Mouse (Mus musculus) embryonic facial prominence, embryonic 11.5 days (tissue): Measurements from ENCODE around the gene Gsg1. TPM values are rescaled to one million over a fixed set of nuclear protein-coding genes. Genes with fewer than 3 reads are reported as not detected.

Experiments
- ATAC-seq: fragments of 200-750 bp; cut with Nextera tagmentation; replicated peaks from 2 replicates; pipeline ENCODE4 v1.8.0; 2017; ENCODE audit warnings: low read depth; ENCODE audit not compliant: insufficient number of reproducible peaks, low FRiP score, low TSS enrichment
- DNase-seq: peaks from one replicate; pipeline ENCODE4 v3.0.0-alpha.2; 2015; ENCODE audit warnings: low spot score
- H3K27ac ChIP-seq: fragments of 300-500 bp; sonication (generic); replicated peaks from 2 replicates; pipeline ENCODE4 v1.5.1; 2014; ENCODE audit warnings: mild to moderate bottlenecking, low read depth, low read length, control low read depth
- H3K27me3 ChIP-seq: fragments of 300-500 bp; sonication (generic); 2 replicates; pipeline ENCODE4 v1.6.1; 2014; ENCODE audit warnings: mild to moderate bottlenecking, low read length, moderate library complexity, mixed read lengths; ENCODE audit not compliant: control insufficient read depth, insufficient read depth
- H3K36me3 ChIP-seq: fragments of 300-500 bp; sonication (generic); replicated peaks from 2 replicates; pipeline ENCODE4 v1.6.1; 2014; ENCODE audit warnings: low read depth, mild to moderate bottlenecking, low read length, moderate library complexity, mixed read lengths; ENCODE audit not compliant: control insufficient read depth, insufficient read depth
- H3K4me1 ChIP-seq: fragments of 300-500 bp; sonication (generic); 2 replicates; pipeline ENCODE4 v1.6.1; 2014; ENCODE audit warnings: low read length, mixed read lengths; ENCODE audit not compliant: control insufficient read depth, insufficient read depth
- H3K4me2 ChIP-seq: fragments of 300-500 bp; sonication (generic); 2 replicates; pipeline ENCODE4 v1.6.1; 2014; ENCODE audit warnings: low read depth, mild to moderate bottlenecking, control low read depth, low read length, moderate library complexity
- H3K4me3 ChIP-seq: fragments of 300-500 bp; sonication (generic); 2 replicates; pipeline ENCODE4 v1.5.1; 2014; ENCODE audit warnings: low read depth, low read length, control low read depth
- H3K9ac ChIP-seq: fragments of 300-500 bp; sonication (generic); replicated peaks from 2 replicates; pipeline ENCODE4 v1.6.1; 2014; ENCODE audit warnings: mild to moderate bottlenecking, control low read depth, low read length
- H3K9me3 ChIP-seq: fragments of 300-500 bp; sonication (generic); replicated peaks from 2 replicates; pipeline ENCODE4 v1.6.1; 2016; ENCODE audit warnings: mild to moderate bottlenecking, low read length, inconsistent platforms, mixed read lengths; ENCODE audit not compliant: control insufficient read depth
- WGBS: fragments of 180-500 bp; shearing (Covaris S2); extraction: QIAGEN DNeasy Blood & Tissue Kit; methylation state at CpG from one replicate; pipeline ENCODE4 v1.1.7; 2014; 5-methylcytosine and 5-hydroxymethylcytosine counted together
- polyA plus RNA-seq: library from polyadenylated mRNA; unstranded; fragments of >200 nt; fragmentation: Nextera tagmentation; extraction: Ambion mirVana; gene quantifications from 2 replicates; pipeline ENCODE4 v1.2.1, GENCODE M21; 2014

Gene Gsg1
- polyA plus RNA-seq, 1 experiment from 2014 or later: 0.46 TPM

DNA sequence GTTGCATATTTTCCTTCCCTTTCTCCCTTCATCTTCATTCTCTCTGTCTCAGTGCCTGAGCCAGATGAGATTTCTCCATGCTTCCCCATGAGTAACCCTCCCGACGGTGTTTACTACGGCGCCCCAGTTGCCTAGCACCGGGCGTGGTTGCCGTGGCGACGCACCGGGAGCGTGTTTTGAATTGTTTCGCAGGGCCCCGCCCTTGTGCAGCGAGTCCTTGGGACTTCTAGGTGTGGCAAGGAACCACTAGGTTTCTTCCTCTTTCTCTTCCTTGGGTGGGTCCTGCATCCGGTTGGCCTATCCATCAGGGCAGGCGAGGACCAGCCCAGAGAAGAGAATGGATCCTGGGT, 1.4 kb downstream of the Gsg1 start:
- peak; percentile 85 for ATAC-seq
- Histone ChIP-seq H3K4me2 (peak overlapping the region; percentile 39), H3K4me1 (peaks cover 3% of the 10 kb centered on the region), H3K4me3 (peak overlapping the region; percentile 19), H3K27me3 (no peaks in the 10 kb centered on the region; the same call in 1 of the 2 replicates), H3K9me3 (no peaks in the 10 kb centered on the region), H3K9ac (peak overlapping the region; percentile 43), H3K36me3 (no peaks in the 10 kb centered on the region), H3K27ac (peak overlapping the region; percentile 62)
- 4% methylated on average over 16 of the region's 16 CpGs for WGBS
- peak; percentile 85 for DNase-seq

DNA sequence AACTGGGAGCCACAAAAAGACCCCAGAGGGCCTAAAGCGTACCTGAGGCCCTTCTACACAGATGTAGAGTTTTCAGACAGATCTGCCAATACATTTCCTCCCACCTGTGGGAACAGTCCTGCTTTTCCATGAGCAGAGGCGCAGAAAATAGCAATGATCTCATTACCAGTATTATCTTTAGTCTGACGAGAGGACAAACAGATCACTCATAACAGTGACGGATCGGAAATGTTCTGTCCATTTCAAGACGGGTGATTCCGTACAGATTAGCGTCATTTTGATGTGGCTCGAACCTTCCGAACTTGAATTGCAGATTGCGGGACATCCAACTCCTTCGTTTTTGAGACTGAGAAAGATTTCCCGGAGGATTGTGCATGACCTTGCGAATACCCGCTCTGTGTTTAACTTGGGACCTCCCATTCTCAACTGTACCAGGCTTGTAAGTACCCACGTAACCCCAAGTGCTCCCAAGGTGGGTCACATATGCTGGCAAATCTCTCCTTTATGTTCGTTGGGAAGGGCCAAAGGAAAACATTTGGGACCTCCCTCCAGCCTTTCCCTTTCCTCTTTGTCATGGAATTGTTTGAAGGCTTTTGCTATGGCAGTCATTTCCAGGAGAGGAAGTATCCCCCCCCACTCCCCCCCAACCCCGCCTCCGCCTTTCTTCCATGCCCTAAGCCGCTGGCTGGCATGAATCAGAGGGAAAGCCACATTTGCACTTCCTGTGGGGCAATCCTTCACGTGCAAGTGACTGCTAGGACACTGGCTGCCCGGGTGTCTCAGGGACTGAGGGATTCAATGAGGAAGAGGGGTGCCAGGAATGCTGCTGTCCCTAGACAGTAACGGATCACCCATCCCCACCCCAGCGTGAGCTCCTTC, 2.1 kb downstream of the Gsg1 start:
- Histone ChIP-seq H3K4me3 (peak overlapping the region; percentile 19), H3K4me2 (peak overlapping the region; percentile 39), H3K27ac (peak overlapping the region; percentile 62), H3K9me3 (no peaks in the 10 kb centered on the region), H3K9ac (peak overlapping the region; percentile 43), H3K27me3 (no peaks in the 10 kb centered on the region; the same call in 1 of the 2 replicates), H3K36me3 (no peaks in the 10 kb centered on the region), H3K4me1 (peaks cover 3% of the 10 kb centered on the region)
- ATAC-seq (no peak), DNase-seq (peak; percentile 28)
- WGBS: 49% methylated on average over 24 of the region's 24 CpGs

DNA sequence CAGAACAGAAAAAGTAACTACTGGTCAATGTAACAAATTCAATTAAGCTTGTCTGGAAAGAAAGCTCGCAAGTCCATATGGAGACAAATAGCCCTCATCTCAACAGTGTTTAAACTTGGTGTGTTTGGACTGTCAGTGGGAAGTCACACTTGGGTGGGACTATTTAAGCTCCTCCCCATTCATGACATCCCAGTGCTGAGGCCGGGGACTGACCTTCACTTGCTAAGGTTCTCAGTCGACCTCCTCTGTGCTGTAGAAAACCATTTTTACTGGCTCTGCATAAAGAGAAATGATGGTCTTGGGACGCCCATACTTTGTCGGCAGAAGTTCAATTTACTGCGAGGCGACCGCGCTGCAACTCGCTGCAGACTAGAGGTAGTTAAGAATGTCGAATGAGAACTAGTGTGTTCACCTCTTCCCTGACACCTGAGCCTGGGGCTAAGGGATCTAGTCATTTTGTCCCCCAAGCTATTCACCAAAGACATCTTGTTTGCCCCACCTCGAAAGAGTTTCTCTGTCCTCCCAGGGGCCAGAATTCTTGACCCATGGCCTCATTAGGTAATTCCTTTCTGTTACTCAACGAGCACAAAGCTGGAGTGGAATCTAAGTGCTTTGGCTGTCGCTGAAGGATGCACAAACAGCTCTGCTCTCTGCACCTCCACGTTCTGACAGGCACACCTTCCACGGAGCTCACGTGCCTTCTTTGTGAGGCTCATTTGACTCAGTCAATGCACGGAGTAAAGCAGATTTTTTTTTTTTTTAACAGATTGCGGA, 3.0 kb downstream of the Gsg1 start:
- no peak overlapping the region for H3K27ac ChIP-seq

DNA sequence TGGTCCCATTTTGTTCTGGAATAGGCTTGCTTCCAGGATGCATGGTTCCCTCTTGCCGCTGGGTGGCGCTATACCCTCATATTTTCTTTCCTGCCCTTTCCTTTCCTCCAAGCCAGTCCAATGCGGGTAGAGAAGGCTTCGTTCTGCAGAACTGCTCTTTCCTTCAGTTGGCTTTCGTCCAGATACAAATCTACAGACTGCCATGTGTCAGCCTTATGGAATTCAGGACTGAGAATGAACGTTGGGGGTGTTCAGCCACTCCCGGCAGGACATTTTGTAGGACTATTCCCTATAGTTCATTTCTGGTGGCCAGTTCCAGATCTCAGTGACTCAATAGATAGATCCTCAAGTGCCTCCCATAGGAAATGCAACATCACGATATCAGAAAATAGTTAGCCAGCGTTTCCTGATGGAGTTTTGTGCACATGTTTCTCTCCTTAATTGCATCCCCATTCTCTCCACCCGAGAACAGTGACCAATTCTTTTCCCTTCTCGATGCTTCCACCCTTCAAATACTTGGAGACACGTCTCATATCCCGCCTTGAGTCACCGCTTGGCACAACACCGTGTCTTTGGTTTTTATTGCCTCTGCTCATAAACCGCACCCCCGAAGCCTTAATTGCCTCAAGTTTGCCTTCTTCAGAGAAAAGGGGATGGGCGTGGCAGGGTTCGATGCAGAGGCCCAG, 4.2 kb downstream of the Gsg1 start:
- no peaks in the 10 kb centered on the region for H3K36me3 ChIP-seq
- peak; percentile 77 for DNase-seq
- H3K9me3 ChIP-seq: no peaks in the 10 kb centered on the region
- no peak overlapping the region for H3K27ac ChIP-seq
- peak; percentile 45; the same call in 1 of the 2 replicates for ATAC-seq
- peaks cover 3% of the 10 kb centered on the region for H3K4me1 ChIP-seq
- no peak overlapping the region for H3K4me3 ChIP-seq
- H3K9ac ChIP-seq: no peak overlapping the region
- no peaks in the 10 kb centered on the region; the same call in 1 of the 2 replicates for H3K27me3 ChIP-seq
- 62% methylated on average over 19 of the region's 19 CpGs for WGBS
- no peak overlapping the region for H3K4me2 ChIP-seq

More for the DNA sequence above, 3.0 kb downstream of the Gsg1 start:
- H3K9ac ChIP-seq: no peak overlapping the region
- DNase-seq: no peak
- no peak overlapping the region for H3K4me3 ChIP-seq
- no peaks in the 10 kb centered on the region for H3K9me3 ChIP-seq
- no peaks in the 10 kb centered on the region; the same call in 1 of the 2 replicates for H3K27me3 ChIP-seq
- H3K4me1 ChIP-seq: peaks cover 3% of the 10 kb centered on the region
- WGBS: 66% methylated on average over 19 of the region's 19 CpGs
- no peak overlapping the region for H3K4me2 ChIP-seq
- H3K36me3 ChIP-seq: no peaks in the 10 kb centered on the region
- ATAC-seq: no peak

DNA sequence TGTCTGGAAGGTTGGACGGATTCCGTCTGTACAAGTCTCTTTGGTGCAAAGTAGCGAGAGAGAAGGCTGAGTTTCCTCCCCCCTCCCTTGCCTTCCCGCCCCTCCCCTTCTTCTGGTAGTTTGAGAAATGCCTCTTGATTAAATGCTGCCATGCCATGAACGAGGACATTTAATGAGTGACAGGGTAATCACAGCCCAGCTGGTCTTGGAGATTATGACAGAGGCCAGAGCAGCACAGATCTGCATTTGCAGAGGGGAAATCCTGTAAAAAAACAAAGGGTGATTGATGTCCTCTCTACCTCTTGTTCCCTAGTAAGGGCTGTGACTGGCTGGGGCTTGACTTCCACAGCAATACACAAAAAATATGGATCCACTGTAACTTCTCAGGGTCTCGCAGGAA, 6.3 kb downstream of the Gsg1 start:
- WGBS: 56% methylated on average over 6 of the region's 6 CpGs
- H3K4me3 ChIP-seq: no peak overlapping the region
- no peak for ATAC-seq
- no peaks in the 10 kb centered on the region; the same call in 1 of the 2 replicates for H3K27me3 ChIP-seq
- no peak overlapping the region for H3K4me2 ChIP-seq
- peaks cover 3% of the 10 kb centered on the region for H3K4me1 ChIP-seq
- no peaks in the 10 kb centered on the region for H3K9me3 ChIP-seq
- no peak overlapping the region for H3K27ac ChIP-seq
- DNase-seq: no peak
- H3K9ac ChIP-seq: no peak overlapping the region
- no peaks in the 10 kb centered on the region for H3K36me3 ChIP-seq

DNA sequence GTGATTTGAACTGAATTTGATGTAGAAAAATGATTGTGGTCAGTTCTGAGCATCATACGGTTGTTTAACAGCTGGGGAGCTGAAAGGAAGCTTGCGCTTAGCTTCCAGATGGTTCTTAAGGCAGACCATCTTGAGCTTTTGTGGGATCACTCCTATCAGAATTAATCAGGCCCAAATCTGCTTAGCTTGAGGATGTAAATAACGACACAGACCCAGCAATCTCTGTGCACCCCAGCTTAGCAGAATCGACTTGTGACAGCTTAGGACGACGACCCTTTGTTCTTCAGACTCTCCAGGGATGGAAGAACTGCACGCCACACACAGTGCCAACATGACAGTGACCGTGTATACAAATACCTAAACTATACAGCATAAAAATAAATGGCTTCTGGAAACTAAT, 8.6 kb downstream of the Gsg1 start:
- H3K4me1 ChIP-seq: no peaks in the 10 kb centered on the region
- no peak overlapping the region for H3K4me2 ChIP-seq
- H3K27ac ChIP-seq: no peak overlapping the region
- DNase-seq (no peak), ATAC-seq (no peak)
- 71% methylated on average over 8 of the region's 8 CpGs for WGBS
- H3K27me3 ChIP-seq: no peaks in the 10 kb centered on the region
- H3K36me3 ChIP-seq: no peaks in the 10 kb centered on the region
- H3K9ac ChIP-seq: no peak overlapping the region
- no peak overlapping the region for H3K4me3 ChIP-seq
- H3K9me3 ChIP-seq: no peaks in the 10 kb centered on the region

DNA sequence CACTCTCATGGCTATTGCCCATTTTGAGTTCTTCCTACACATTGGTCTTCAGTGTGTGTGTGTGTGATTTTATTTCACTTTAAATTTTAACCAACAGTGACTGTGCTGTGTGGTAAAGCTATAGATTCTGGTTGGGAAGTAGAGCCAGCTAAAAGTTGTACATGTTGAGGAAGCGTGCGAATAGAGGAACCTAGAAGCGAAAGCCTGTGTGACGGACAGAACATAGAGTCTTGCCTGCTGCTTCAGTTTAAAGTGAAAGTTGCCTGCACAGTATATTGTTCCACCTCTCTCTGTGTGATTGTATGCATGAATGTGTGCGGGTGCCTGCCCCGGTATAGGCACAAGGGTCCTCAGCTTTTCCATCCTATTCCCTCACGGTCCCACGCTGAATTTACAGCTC, 13.8 kb downstream of the Gsg1 start:
- no peak overlapping the region for H3K9ac ChIP-seq
- H3K27ac ChIP-seq: no peak overlapping the region
- no peaks in the 10 kb centered on the region for H3K36me3 ChIP-seq
- 92% methylated on average over 8 of the region's 8 CpGs for WGBS
- no peak overlapping the region for H3K4me2 ChIP-seq
- no peak for DNase-seq
- no peak for ATAC-seq
- no peaks in the 10 kb centered on the region for H3K9me3 ChIP-seq
- H3K4me3 ChIP-seq: no peak overlapping the region
- no peaks in the 10 kb centered on the region for H3K4me1 ChIP-seq
- no peaks in the 10 kb centered on the region for H3K27me3 ChIP-seq
